Mouse (Mus musculus): ENCODE data around the gene Nos1.

Gene Nos1

GRCm38 (mm10) chr5:117900921-117901705, 120.3 kb downstream of the Nos1 start:
- DNase-seq = no peak

GRCm38 (mm10) chr5:117903534-117903933, 122.7 kb downstream of the Nos1 start:
- no peak for DNase-seq

- no peak for DNase-seq
Observed at GRCm38 (mm10) chr5:117905728-117906127, 124.9 kb downstream of the Nos1 start.

- DNase-seq = no peak
Observed at GRCm38 (mm10) chr5:117909524-117909923, 128.7 kb downstream of the Nos1 start.

GRCm38 (mm10) chr5:117916349-117916748, 135.5 kb downstream of the Nos1 start:
- DNase-seq = peak; percentile 10 to 12

GRCm38 (mm10) chr5:117916906-117917305, 136.1 kb downstream of the Nos1 start:
- no peak for DNase-seq

- DNase-seq = no peak
Observed at GRCm38 (mm10) chr5:117921786-117922528, 141.1 kb downstream of the Nos1 start.

GRCm38 (mm10) chr5:117923688-117924087, 142.9 kb downstream of the Nos1 start:
- no peak for DNase-seq

- DNase-seq = no peak
Observed at GRCm38 (mm10) chr5:117928553-117928952, 147.7 kb downstream of the Nos1 start.

- DNase-seq = no peak
Observed at GRCm38 (mm10) chr5:117932222-117932621, 151.4 kb downstream of the Nos1 start.

GRCm38 (mm10) chr5:117932862-117933261, 152.0 kb downstream of the Nos1 start:
- peak; percentile 80 to 81 for DNase-seq

GRCm38 (mm10) chr5:117936346-117936745, 155.5 kb downstream of the Nos1 start:
- DNase-seq = no peak

- no peak for DNase-seq
Observed at GRCm38 (mm10) chr5:117937186-117937585, 156.4 kb downstream of the Nos1 start.

- DNase-seq = peak; percentile 70 to 74
Observed at GRCm38 (mm10) chr5:117938182-117938581, 157.3 kb downstream of the Nos1 start.

- DNase-seq = no peak
Observed at GRCm38 (mm10) chr5:117939402-117939801, 158.6 kb downstream of the Nos1 start.

- no peak for DNase-seq
Observed at GRCm38 (mm10) chr5:117941552-117941951, 160.7 kb downstream of the Nos1 start.

GRCm38 (mm10) chr5:117946605-117947004, 165.8 kb downstream of the Nos1 start:
- DNase-seq = peak; percentile 48 to 52

GRCm38 (mm10) chr5:117949393-117949792, 168.6 kb downstream of the Nos1 start:
- no peak for DNase-seq

GRCm38 (mm10) chr5:117953893-117954292, 173.1 kb downstream of the Nos1 start:
- no peak for DNase-seq

- DNase-seq = no peak
Observed at GRCm38 (mm10) chr5:117954429-117954828, 173.6 kb downstream of the Nos1 start.

- peak; percentile 17 to 28 for DNase-seq
Observed at GRCm38 (mm10) chr5:117955675-117956420, 175.0 kb downstream of the Nos1 start.

GRCm38 (mm10) chr5:117964750-117965149, 183.9 kb downstream of the Nos1 start:
- no peak for DNase-seq

GRCm38 (mm10) chr5:117966956-117967355, 186.1 kb downstream of the Nos1 start:
- DNase-seq = no peak
